Mouse (Mus musculus): ENCODE results near the gene Ankar. TPM values are rescaled to one million over a fixed set of nuclear protein-coding genes. Genes with fewer than 3 reads are reported as not detected.

Ankar gene
- polyA plus RNA-seq, 1 experiment from 2014 or later: not detected

DNA sequence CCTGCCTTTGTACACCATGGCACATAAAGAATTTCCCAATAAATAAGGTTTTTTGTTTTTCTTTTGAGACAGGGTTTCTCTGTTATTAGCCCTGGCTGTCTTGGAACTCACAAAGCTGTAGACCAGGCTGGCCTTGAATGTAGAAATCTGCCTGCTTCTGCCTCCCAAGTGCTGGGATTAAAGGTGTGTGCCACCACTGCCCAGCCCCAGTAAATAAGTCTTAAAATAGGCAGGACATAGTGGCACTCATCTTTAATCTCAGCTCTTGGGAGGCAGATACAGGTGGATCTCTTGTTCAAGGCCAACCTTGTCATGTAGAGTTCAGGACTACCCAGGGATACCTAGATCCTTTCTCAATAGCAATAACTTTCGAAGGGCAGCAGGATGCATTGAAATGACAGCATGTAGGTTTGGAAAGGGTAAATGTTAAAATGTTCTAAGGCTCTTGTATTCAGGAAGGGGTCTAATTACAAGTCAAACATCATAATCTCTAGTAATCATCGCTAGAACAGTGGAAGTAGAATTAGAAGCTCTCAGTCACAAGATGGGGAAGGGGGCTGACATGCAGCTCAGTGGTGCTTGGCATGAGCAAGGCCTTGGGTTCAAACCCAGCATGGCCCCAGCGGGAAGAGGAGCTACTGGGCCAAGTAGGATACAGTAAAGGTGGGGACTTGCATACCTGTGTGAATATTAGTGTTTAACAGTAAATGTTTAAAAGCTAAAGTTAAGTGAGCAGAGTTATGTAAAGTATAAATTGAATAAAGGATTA is 15.4 kb upstream of the Ankar start:
- H3K4me2 ChIP-seq (ENCODE audit: low read length): no peak overlapping the region
- no peaks in the 10 kb centered on the region for H3K27me3 ChIP-seq (replicated peaks; ENCODE audit: control insufficient read depth, insufficient read depth, low read length)
- no peak overlapping the region for H3K9ac ChIP-seq (replicated peaks; ENCODE audit: low read depth, low read length)
- H3K4me1 ChIP-seq (replicated peaks; ENCODE audit: control insufficient read depth, insufficient read depth, low read length): peaks cover 19% of the 10 kb centered on the region
- H3K4me3 ChIP-seq (replicated peaks; ENCODE audit: low read length): no peak overlapping the region
- ATAC-seq: no peak
- peaks cover 9% of the 10 kb centered on the region; the same call in 1 of the 2 replicates for H3K36me3 ChIP-seq (ENCODE audit: control insufficient read depth, insufficient read depth)
- no peaks in the 10 kb centered on the region for H3K9me3 ChIP-seq (ENCODE audit: control insufficient read depth, low read length)
- H3K27ac ChIP-seq (ENCODE audit: low read length): no peak overlapping the region
- WGBS: 81% methylated on average over 3 of the region's 3 CpGs

DNA sequence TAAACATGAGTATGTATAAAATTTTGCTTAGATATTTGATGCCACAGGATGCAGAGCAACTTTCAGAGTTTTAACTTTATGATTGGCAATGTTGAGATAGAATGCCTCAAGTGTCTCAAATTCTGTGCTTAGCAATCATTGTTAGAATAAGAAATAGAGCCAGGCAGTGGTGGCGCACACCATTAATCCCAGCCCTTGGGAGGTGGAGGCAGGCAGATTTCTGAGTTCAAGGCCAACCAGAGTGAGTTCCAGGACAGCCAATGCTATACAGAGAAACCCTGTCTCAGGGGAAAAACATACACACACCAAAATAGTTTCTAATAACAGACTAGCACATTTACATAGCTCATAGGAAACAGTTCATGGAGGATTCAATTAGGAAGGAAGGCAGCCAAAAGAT is 14.7 kb upstream of the Ankar start:
- Histone ChIP-seq H3K27me3 (replicated peaks; ENCODE audit: control insufficient read depth, insufficient read depth, low read length) (no peaks in the 10 kb centered on the region), H3K4me2 (ENCODE audit: low read length) (no peak overlapping the region), H3K9me3 (ENCODE audit: control insufficient read depth, low read length) (no peaks in the 10 kb centered on the region), H3K9ac (replicated peaks; ENCODE audit: low read depth, low read length) (no peak overlapping the region), H3K27ac (ENCODE audit: low read length) (no peak overlapping the region), H3K4me1 (replicated peaks; ENCODE audit: control insufficient read depth, insufficient read depth, low read length) (peaks cover 14% of the 10 kb centered on the region), H3K36me3 (ENCODE audit: control insufficient read depth, insufficient read depth) (peaks cover 9% of the 10 kb centered on the region; the same call in 1 of the 2 replicates), H3K4me3 (replicated peaks; ENCODE audit: low read length) (no peak overlapping the region)
- 91% methylated on average over 1 of the region's 1 CpGs for WGBS
- no peak for ATAC-seq

DNA sequence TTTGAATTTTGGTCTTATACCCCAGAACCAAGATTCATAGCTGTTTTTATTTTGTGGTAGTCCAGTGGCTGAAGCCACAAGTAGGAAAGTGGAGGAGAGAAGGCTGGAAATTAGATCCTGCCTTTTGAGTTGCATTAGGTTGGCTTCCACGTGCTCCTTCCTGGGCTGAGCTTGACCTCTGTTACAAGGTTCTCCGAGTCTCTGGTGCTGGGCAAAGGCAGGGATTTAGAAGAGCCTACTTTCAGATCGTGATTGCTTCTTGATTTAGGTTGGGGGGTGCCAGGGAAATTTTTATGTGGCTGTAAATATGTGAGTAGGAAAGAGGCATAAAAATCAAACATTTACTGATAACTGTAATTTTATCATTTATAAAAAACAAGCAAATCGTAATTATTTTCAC is 14.2 kb upstream of the Ankar start:
- H3K27me3 ChIP-seq (replicated peaks; ENCODE audit: control insufficient read depth, insufficient read depth, low read length): no peaks in the 10 kb centered on the region
- H3K4me3 ChIP-seq (replicated peaks; ENCODE audit: low read length): no peak overlapping the region
- no peaks in the 10 kb centered on the region for H3K9me3 ChIP-seq (ENCODE audit: control insufficient read depth, low read length)
- H3K4me2 ChIP-seq (ENCODE audit: low read length): no peak overlapping the region
- peaks cover 9% of the 10 kb centered on the region; the same call in 1 of the 2 replicates for H3K36me3 ChIP-seq (ENCODE audit: control insufficient read depth, insufficient read depth)
- no peak for ATAC-seq
- WGBS: 71% methylated on average over 4 of the region's 4 CpGs
- H3K27ac ChIP-seq (ENCODE audit: low read length): no peak overlapping the region
- H3K9ac ChIP-seq (replicated peaks; ENCODE audit: low read depth, low read length): no peak overlapping the region
- H3K4me1 ChIP-seq (replicated peaks; ENCODE audit: control insufficient read depth, insufficient read depth, low read length): peaks cover 14% of the 10 kb centered on the region

DNA sequence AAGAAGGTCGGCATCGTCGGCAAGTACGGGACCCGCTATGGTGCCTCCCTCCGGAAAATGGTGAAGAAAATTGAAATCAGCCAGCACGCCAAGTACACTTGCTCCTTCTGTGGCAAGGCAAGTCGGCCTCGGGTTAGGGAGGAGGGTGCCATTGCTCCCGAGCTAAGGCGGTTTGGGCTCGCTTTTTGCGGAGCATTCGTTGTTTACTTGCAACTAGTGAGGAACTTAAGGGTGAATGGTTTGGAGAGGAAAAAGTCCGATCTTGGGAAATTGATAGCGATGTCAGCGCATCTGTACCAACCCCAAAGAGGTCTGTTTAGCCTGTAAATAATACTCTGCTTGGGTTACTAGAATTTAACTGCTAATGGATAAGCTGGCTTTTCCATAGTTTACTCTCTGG is 11.3 kb upstream of the Ankar start:
- WGBS: under 1% methylated on average over 17 of the region's 17 CpGs

DNA sequence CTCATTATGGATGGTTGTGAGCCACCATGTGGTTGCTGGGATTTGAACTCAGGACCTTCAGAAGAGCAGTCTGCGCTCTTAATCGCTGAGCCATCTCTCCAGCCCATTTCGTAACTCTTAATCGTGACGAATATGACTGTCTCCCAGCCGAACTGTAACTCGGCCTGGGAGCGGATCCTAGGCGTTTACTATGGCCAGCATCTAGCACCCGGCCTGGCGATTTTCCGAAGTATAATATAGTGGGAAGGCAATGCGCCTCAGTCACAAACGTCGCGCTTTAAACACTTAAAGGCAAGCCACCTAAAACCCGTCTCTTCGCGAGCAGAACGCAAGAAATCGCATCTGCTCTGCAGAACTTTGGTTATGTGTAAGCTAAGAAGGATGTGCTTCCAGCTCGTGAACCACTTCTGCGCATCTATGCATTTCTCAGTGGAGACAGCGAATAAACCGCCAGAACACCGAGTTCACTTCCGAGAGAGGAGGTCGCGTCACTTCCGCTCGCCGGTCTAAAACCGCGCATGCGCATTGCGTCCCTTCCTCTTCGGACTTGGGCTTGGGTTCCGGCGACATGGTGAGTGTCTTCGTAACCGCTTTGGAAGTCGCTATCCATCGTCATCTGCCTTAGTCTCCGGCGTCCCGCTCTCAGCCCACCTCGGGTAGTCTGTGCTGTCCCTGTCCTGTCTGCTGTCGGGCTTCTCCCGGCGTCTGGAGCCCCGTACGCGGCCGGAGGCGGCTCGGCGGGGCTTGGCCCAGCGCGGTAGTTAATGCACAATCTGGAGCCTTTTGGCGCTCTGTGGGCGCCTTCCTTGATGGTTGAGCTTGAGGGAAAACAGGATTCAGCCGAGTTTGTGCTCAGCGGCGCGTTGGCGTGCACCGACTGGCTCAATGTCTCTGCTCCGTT is 10.6 kb upstream of the Ankar start, which contains the start of gene Rpl37a:
Rpl37a (plus strand) TSS at position 538 of the 901 bp plus-strand sequence.
- Histone ChIP-seq H3K36me3 (ENCODE audit: control insufficient read depth, insufficient read depth) (peaks cover 9% of the 10 kb centered on the region; the same call in 1 of the 2 replicates), H3K4me2 (ENCODE audit: low read length) (peak within 1 kb of the TSS; percentile 62), H3K27ac (ENCODE audit: low read length) (peak within 1 kb of the TSS; percentile 90), H3K4me3 (replicated peaks; ENCODE audit: low read length) (peak within 1 kb of the TSS; percentile 78), H3K4me1 (replicated peaks; ENCODE audit: control insufficient read depth, insufficient read depth, low read length) (peaks cover 14% of the 10 kb centered on the region), H3K9ac (replicated peaks; ENCODE audit: low read depth, low read length) (peak within 1 kb of the TSS; percentile 78), H3K9me3 (ENCODE audit: control insufficient read depth, low read length) (no peaks in the 10 kb centered on the region), H3K27me3 (replicated peaks; ENCODE audit: control insufficient read depth, insufficient read depth, low read length) (no peaks in the 10 kb centered on the region)
- 3% methylated on average over 68 of the region's 68 CpGs for WGBS
- ATAC-seq: peak; percentile 96

More for the DNA sequence above, 11.3 kb upstream of the Ankar start:
- Histone ChIP-seq H3K9ac (replicated peaks; ENCODE audit: low read depth, low read length) (peak overlapping the region; percentile 78), H3K27me3 (replicated peaks; ENCODE audit: control insufficient read depth, insufficient read depth, low read length) (no peaks in the 10 kb centered on the region), H3K36me3 (ENCODE audit: control insufficient read depth, insufficient read depth) (peaks cover 9% of the 10 kb centered on the region; the same call in 1 of the 2 replicates), H3K4me1 (replicated peaks; ENCODE audit: control insufficient read depth, insufficient read depth, low read length) (peaks cover 14% of the 10 kb centered on the region), H3K4me3 (replicated peaks; ENCODE audit: low read length) (peak overlapping the region; percentile 78), H3K4me2 (ENCODE audit: low read length) (peak overlapping the region; percentile 62), H3K27ac (ENCODE audit: low read length) (peak overlapping the region; percentile 86), H3K9me3 (ENCODE audit: control insufficient read depth, low read length) (no peaks in the 10 kb centered on the region)
- ATAC-seq: no peak

DNA sequence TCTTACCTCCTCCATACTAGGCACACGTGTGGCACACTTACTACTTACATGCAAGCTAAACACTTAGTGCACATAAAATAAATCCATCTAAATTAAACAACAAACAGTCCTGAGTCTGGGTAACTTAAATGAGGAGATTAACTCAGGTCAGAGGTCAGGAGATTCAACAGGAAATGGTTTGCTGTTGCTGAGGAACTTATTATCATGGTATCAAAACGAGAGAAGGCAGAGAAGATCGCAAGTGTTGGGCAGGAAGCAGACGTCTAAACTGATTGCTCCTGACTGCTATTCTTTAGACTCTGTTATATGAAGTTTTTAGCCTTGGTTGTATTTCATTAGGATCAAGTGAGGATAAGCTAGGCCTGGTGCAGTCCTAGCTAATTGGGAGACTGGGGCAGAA is 7.1 kb upstream of the Ankar start:
- H3K9me3 ChIP-seq (ENCODE audit: control insufficient read depth, low read length): no peaks in the 10 kb centered on the region
- H3K27ac ChIP-seq (ENCODE audit: low read length): no peak overlapping the region

DNA sequence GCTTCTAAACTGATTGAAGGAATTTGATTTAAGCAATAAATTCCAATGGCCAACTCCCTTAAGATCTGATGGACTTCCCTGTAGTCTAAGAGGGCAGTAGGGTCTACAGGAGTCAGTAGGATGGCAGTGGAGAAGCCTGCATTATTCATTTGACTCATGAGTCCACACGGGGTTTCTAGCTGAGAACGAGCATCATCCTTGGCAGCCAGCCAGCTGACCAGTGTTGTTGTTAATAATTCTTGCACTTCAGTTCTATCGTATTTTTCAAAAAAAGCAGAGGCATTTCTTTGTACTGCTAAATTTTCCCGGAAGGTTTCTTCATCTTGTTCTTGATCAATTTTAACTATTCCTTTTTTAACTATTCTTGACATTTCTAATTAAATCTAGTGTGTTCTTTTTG is 1.7 kb downstream of the Ankar start:
- H3K9me3 ChIP-seq (ENCODE audit: control insufficient read depth, low read length): no peaks in the 10 kb centered on the region
- no peak overlapping the region for H3K4me2 ChIP-seq (ENCODE audit: low read length)
- no peaks in the 10 kb centered on the region for H3K4me1 ChIP-seq (replicated peaks; ENCODE audit: control insufficient read depth, insufficient read depth, low read length)
- no peak overlapping the region for H3K4me3 ChIP-seq (replicated peaks; ENCODE audit: low read length)
- no peak for ATAC-seq
- H3K9ac ChIP-seq (replicated peaks; ENCODE audit: low read depth, low read length): no peak overlapping the region
- no peaks in the 10 kb centered on the region for H3K27me3 ChIP-seq (replicated peaks; ENCODE audit: control insufficient read depth, insufficient read depth, low read length)
- H3K36me3 ChIP-seq (ENCODE audit: control insufficient read depth, insufficient read depth): no peaks in the 10 kb centered on the region
- WGBS: 46% methylated on average over 4 of the region's 4 CpGs
- H3K27ac ChIP-seq (ENCODE audit: low read length): no peak overlapping the region

More for the DNA sequence above, 7.1 kb upstream of the Ankar start:
- H3K4me1 ChIP-seq (replicated peaks; ENCODE audit: control insufficient read depth, insufficient read depth, low read length): peaks cover 6% of the 10 kb centered on the region
- H3K36me3 ChIP-seq (ENCODE audit: control insufficient read depth, insufficient read depth): no peaks in the 10 kb centered on the region
- 78% methylated on average over 4 of the region's 4 CpGs for WGBS
- no peaks in the 10 kb centered on the region for H3K27me3 ChIP-seq (replicated peaks; ENCODE audit: control insufficient read depth, insufficient read depth, low read length)
- no peak overlapping the region for H3K4me3 ChIP-seq (replicated peaks; ENCODE audit: low read length)
- ATAC-seq: no peak
- no peak overlapping the region for H3K4me2 ChIP-seq (ENCODE audit: low read length)
- H3K9ac ChIP-seq (replicated peaks; ENCODE audit: low read depth, low read length): no peak overlapping the region

DNA sequence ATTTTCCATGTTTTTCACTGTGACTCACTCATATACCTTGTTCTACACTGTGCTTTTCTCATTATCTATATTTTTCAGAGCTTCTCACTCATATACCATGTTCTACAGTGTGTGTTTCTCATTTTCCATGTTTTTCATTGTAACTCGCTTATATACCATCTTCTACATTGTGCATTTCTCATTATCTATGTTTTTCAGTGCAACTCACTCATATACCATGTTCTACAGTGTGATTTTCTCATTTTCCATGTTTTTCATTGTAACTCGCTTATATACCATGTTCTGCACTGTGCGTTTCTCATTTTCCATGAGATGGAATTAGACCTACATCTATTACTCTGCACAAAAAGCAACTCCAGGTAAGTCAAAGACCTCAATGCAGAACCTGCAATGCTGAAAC is 4.1 kb downstream of the Ankar start:
- no peaks in the 10 kb centered on the region for H3K27me3 ChIP-seq (replicated peaks; ENCODE audit: control insufficient read depth, insufficient read depth, low read length)
- ATAC-seq: no peak

DNA sequence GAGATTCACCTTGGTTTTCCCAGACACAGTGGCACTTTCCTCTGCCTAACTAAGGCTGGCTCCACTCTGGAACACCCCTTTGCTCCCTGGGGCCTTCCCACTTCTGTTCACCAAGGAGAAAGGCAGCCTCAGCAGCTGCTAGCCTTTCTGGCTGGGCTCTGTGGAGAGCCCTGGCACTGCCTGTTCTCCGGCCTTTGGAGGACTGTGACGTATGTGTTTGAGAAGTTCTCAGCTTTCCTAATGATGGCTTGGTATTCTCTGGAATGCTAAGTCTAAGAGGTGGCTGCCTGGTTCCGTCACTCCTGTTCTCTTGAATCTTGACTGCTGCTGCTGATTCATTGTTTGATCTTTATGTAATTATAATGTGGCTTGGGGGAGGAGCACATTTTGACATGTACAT is 27.3 kb downstream of the Ankar start:
- Histone ChIP-seq H3K36me3 (ENCODE audit: control insufficient read depth, insufficient read depth) (no peaks in the 10 kb centered on the region), H3K27ac (ENCODE audit: low read length) (no peak overlapping the region), H3K4me2 (ENCODE audit: low read length) (no peak overlapping the region), H3K9me3 (ENCODE audit: control insufficient read depth, low read length) (no peaks in the 10 kb centered on the region), H3K4me3 (replicated peaks; ENCODE audit: low read length) (no peak overlapping the region), H3K9ac (replicated peaks; ENCODE audit: low read depth, low read length) (no peak overlapping the region), H3K4me1 (replicated peaks; ENCODE audit: control insufficient read depth, insufficient read depth, low read length) (no peaks in the 10 kb centered on the region), H3K27me3 (replicated peaks; ENCODE audit: control insufficient read depth, insufficient read depth, low read length) (no peaks in the 10 kb centered on the region)
- 34% methylated on average over 3 of the region's 3 CpGs for WGBS
- ATAC-seq: 0 out of 2 replicates have a peak, but pooled peaks have one; percentile 33

More for the DNA sequence above, 4.1 kb downstream of the Ankar start:
- Histone ChIP-seq H3K36me3 (ENCODE audit: control insufficient read depth, insufficient read depth) (no peaks in the 10 kb centered on the region), H3K4me2 (ENCODE audit: low read length) (no peak overlapping the region), H3K4me3 (replicated peaks; ENCODE audit: low read length) (no peak overlapping the region), H3K9me3 (ENCODE audit: control insufficient read depth, low read length) (no peaks in the 10 kb centered on the region), H3K9ac (replicated peaks; ENCODE audit: low read depth, low read length) (no peak overlapping the region), H3K27ac (ENCODE audit: low read length) (no peak overlapping the region), H3K4me1 (replicated peaks; ENCODE audit: control insufficient read depth, insufficient read depth, low read length) (no peaks in the 10 kb centered on the region)
- WGBS: 59% methylated on average over 3 of the region's 3 CpGs
